Mouse (Mus musculus): ENCODE results near the gene Sfxn2. TPM values are rescaled to one million over a fixed set of nuclear protein-coding genes. Genes with fewer than 3 reads are reported as not detected.
A peak's percentile ranks its signal among the peaks of the same experiment; 100 is the strongest.

Gene Sfxn2
- polyA plus RNA-seq, 1 experiment from 2014 or later: 22.2 TPM

- H3K27ac ChIP-seq (ENCODE audit: low read depth): 0 out of 2 replicates have a peak overlapping the region, but pooled peaks have one; percentile 33
- WGBS: 13% methylated on average over 22 of the region's 22 CpGs
- no peak for TF ChIP-seq CTCF (IDR thresholded peaks at IDR 0.05; ENCODE audit: low read depth)
- H3K27me3 ChIP-seq (ENCODE audit: insufficient read depth, low read length): no peaks in the 10 kb centered on the region
- H3K9ac ChIP-seq: peak overlapping the region; percentile 72
- H3K4me2 ChIP-seq: peak overlapping the region; percentile 89
- peak overlapping the region; percentile 72 for H3K4me3 ChIP-seq (ENCODE audit: low read depth, low read length)
- ATAC-seq (ENCODE audit: insufficient read depth): peak; percentile 25
- 0 out of 2 replicates have a peak, but pooled peaks cover 3% of the 10 kb centered on the region for H3K4me1 ChIP-seq (ENCODE audit: insufficient read depth)
- DNase-seq: no peak
- no peaks in the 10 kb centered on the region for H3K9me3 ChIP-seq (ENCODE audit: low read depth, low read length)
- H3K36me3 ChIP-seq (ENCODE audit: insufficient read depth): peaks cover 8% of the 10 kb centered on the region
These were observed 26.5 kb downstream of the Sfxn2 start for GRCm38 (mm10) chr19:46599375-46600256.

- H3K4me1 ChIP-seq (ENCODE audit: insufficient read depth): 0 out of 2 replicates have a peak, but pooled peaks cover 3% of the 10 kb centered on the region
- no peak for TF ChIP-seq CTCF (IDR thresholded peaks at IDR 0.05; ENCODE audit: low read depth)
- H3K4me3 ChIP-seq (ENCODE audit: low read depth, low read length): peak overlapping the region; percentile 72; the same call in 1 of the 2 replicates
- WGBS: 65% methylated on average over 4 of the region's 4 CpGs
- ATAC-seq (ENCODE audit: insufficient read depth): no peak
- H3K9ac ChIP-seq: no peak overlapping the region
- H3K27me3 ChIP-seq (ENCODE audit: insufficient read depth, low read length): no peaks in the 10 kb centered on the region
- H3K4me2 ChIP-seq: peak overlapping the region; percentile 89
- H3K27ac ChIP-seq (ENCODE audit: low read depth): no peak overlapping the region
- no peaks in the 10 kb centered on the region for H3K9me3 ChIP-seq (ENCODE audit: low read depth, low read length)
- H3K36me3 ChIP-seq (ENCODE audit: insufficient read depth): peaks cover 3% of the 10 kb centered on the region
- DNase-seq: no peak
These were observed 27.2 kb downstream of the Sfxn2 start for GRCm38 (mm10) chr19:46600371-46600770.

- Histone ChIP-seq H3K27me3 (ENCODE audit: insufficient read depth, low read length) (no peaks in the 10 kb centered on the region), H3K4me3 (ENCODE audit: low read depth, low read length) (no peak overlapping the region), H3K9me3 (ENCODE audit: low read depth, low read length) (no peaks in the 10 kb centered on the region), H3K4me2 (no peak overlapping the region), H3K27ac (ENCODE audit: low read depth) (no peak overlapping the region), H3K4me1 (ENCODE audit: insufficient read depth) (0 out of 2 replicates have a peak, but pooled peaks cover 3% of the 10 kb centered on the region), H3K9ac (no peak overlapping the region), H3K36me3 (ENCODE audit: insufficient read depth) (peaks cover 6% of the 10 kb centered on the region; the same call in 1 of the 2 replicates)
- ATAC-seq (ENCODE audit: insufficient read depth) (no peak), DNase-seq (no peak)
- TF ChIP-seq CTCF (IDR thresholded peaks at IDR 0.05; ENCODE audit: low read depth): no peak
- WGBS: 80% methylated on average over 14 of the region's 14 CpGs
These were observed 28.3 kb downstream of the Sfxn2 start for GRCm38 (mm10) chr19:46601491-46601890.

- Histone ChIP-seq H3K27ac (ENCODE audit: low read depth) (no peak overlapping the region), H3K4me1 (ENCODE audit: insufficient read depth) (0 out of 2 replicates have a peak, but pooled peaks cover 3% of the 10 kb centered on the region), H3K4me3 (ENCODE audit: low read depth, low read length) (no peak overlapping the region), H3K9ac (no peak overlapping the region), H3K4me2 (no peak overlapping the region), H3K27me3 (ENCODE audit: insufficient read depth, low read length) (no peaks in the 10 kb centered on the region), H3K9me3 (ENCODE audit: low read depth, low read length) (no peaks in the 10 kb centered on the region), H3K36me3 (ENCODE audit: insufficient read depth) (peaks cover 14% of the 10 kb centered on the region; the same call in 1 of the 2 replicates)
- WGBS: 84% methylated on average over 4 of the region's 4 CpGs
- DNase-seq: no peak
- no peak for TF ChIP-seq CTCF (IDR thresholded peaks at IDR 0.05; ENCODE audit: low read depth)
- ATAC-seq (ENCODE audit: insufficient read depth): no peak
These were observed 29.2 kb downstream of the Sfxn2 start for GRCm38 (mm10) chr19:46602406-46602805.

GRCm38 (mm10) chr19:46606718-46607117 lies 33.6 kb downstream of the Sfxn2 start:
- H3K4me1 ChIP-seq (ENCODE audit: insufficient read depth): no peaks in the 10 kb centered on the region
- 89% methylated on average over 13 of the region's 13 CpGs for WGBS
- ATAC-seq (ENCODE audit: insufficient read depth) (no peak), DNase-seq (no peak)
- no peaks in the 10 kb centered on the region for H3K27me3 ChIP-seq (ENCODE audit: insufficient read depth, low read length)
- no peak overlapping the region for H3K4me2 ChIP-seq
- peaks cover 24% of the 10 kb centered on the region; the same call in 1 of the 2 replicates for H3K36me3 ChIP-seq (ENCODE audit: insufficient read depth)
- no peak for TF ChIP-seq CTCF (IDR thresholded peaks at IDR 0.05; ENCODE audit: low read depth)
- no peak overlapping the region for H3K4me3 ChIP-seq (ENCODE audit: low read depth, low read length)
- H3K9me3 ChIP-seq (ENCODE audit: low read depth, low read length): no peaks in the 10 kb centered on the region
- H3K9ac ChIP-seq: no peak overlapping the region
- H3K27ac ChIP-seq (ENCODE audit: low read depth): no peak overlapping the region

GRCm38 (mm10) chr19:46607424-46607823 lies 34.3 kb downstream of the Sfxn2 start:
- Histone ChIP-seq H3K4me2 (no peak overlapping the region), H3K9ac (no peak overlapping the region), H3K4me3 (ENCODE audit: low read depth, low read length) (no peak overlapping the region), H3K36me3 (ENCODE audit: insufficient read depth) (peaks cover 24% of the 10 kb centered on the region; the same call in 1 of the 2 replicates), H3K27me3 (ENCODE audit: insufficient read depth, low read length) (no peaks in the 10 kb centered on the region), H3K9me3 (ENCODE audit: low read depth, low read length) (no peaks in the 10 kb centered on the region), H3K27ac (ENCODE audit: low read depth) (no peak overlapping the region), H3K4me1 (ENCODE audit: insufficient read depth) (no peaks in the 10 kb centered on the region)
- 0 out of 2 replicates have a peak, but pooled peaks have one; percentile 24 for ATAC-seq (ENCODE audit: insufficient read depth)
- peak; percentile 57 for DNase-seq
- peak; percentile 62 for TF ChIP-seq CTCF (IDR thresholded peaks at IDR 0.05; ENCODE audit: low read depth)
- 55% methylated on average over 7 of the region's 7 CpGs for WGBS

- 94% methylated on average over 7 of the region's 7 CpGs for WGBS
- ATAC-seq (ENCODE audit: insufficient read depth) (no peak), DNase-seq (no peak)
- no peak for TF ChIP-seq CTCF (IDR thresholded peaks at IDR 0.05; ENCODE audit: low read depth)
- Histone ChIP-seq H3K9me3 (ENCODE audit: low read depth, low read length) (no peaks in the 10 kb centered on the region), H3K9ac (no peak overlapping the region), H3K4me3 (ENCODE audit: low read depth, low read length) (no peak overlapping the region), H3K27ac (ENCODE audit: low read depth) (no peak overlapping the region), H3K4me2 (no peak overlapping the region), H3K4me1 (ENCODE audit: insufficient read depth) (no peaks in the 10 kb centered on the region), H3K27me3 (ENCODE audit: insufficient read depth, low read length) (no peaks in the 10 kb centered on the region), H3K36me3 (ENCODE audit: insufficient read depth) (peaks cover 30% of the 10 kb centered on the region; the same call in 1 of the 2 replicates)
These were observed 35.0 kb downstream of the Sfxn2 start for GRCm38 (mm10) chr19:46608158-46608557.

All from lung, embryonic 14.5 days (tissue).